Mouse (Mus musculus) right cerebral cortex, postnatal 25 days (tissue): ENCODE measurements around the gene Tep1.
"Not testable (repeated sequence)": the region's sequence is repeated elsewhere in the genome, so short reads cannot be mapped to it uniquely, and the experiment has no call there.

Experiments
- DNase-seq: peaks from one replicate; pipeline ENCODE4 v3.0.0; 2022

The Tep1 gene

DNA sequence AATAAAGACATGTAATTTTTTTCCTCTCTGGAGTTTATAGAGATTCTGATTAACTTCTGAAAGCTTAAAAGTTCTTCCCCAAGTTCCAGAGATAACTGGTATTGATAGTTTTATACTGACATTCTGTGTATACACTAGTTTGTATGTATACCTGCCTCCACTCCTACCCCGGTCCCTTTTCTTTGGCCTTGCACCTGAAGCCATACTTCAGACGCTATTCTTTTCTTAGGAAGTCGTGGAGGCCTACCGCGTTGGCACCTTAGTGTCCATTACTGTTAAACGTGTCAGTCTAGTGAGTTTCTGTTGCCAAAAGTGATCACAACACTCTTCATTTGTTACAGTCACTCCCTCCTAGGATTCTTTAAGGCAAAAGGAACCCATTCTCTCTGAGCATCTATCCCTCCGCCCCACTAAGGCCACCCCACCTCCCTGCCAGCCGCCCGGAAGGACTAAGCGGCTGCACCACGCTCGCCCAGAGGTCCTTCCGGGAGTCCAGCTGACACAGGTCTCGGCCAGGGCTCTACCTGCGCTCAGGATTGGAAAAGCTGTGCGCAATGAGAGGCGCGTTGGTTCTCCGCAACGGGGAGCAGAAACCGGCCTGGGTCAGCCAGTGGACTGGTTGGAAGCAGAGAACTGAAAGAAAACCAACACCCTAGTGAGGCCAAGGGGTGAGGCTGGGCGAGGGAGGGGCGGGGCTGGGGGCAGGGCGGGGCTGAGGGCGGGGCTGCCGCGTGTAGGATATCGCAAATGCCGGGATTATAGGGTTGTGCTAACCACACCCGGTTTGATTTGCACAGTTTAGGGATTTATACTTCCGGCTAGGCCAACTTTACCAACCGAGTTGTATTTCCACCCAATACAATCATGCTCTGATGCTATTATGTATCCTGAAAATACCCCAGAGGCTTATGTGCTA lies at the start of gene Tep1:
Gene Tep1 (minus strand): TSS at position 672 of the 916 bp plus-strand sequence.
- peak; percentile 58 for DNase-seq

DNA sequence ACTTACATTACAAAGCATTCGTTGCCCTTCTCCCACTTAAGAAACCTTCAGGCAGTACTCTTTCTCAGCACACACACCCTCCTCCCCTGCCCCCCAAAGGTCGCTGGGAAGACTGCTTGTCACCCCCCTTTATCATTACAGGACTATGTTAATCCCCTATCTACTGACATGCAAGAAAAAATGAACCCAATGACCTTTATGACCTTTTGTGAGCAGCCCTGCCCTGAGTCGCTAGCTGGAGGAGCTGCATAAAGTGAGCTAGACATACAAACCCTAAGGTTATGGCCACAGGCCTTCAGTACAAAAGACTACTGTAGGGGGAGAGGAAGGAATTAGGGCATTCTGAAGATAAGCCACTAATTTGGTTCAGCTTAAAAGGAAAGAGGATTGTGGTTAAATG lies 41.0 kb upstream of the Tep1 start:
- DNase-seq, result no peak

DNA sequence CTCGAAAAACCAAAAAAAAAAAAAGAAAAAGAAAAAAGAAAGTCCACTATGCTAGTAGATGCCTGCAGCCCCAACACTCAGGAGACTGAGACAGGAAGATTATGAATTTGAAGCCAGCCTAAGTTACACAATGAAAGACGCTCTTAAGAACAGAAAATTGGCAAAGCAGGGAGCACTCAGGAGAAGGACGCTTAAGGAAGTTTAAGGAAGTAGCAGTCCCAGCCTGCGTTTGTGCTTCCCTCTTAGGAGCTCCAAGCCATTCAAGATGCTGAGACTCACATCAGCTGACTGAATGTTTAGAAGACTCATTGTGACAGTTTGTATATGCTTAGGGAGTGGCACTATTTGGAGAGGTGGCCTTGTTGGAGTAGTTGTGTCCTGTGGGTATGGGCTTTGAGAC lies 37.8 kb upstream of the Tep1 start:
- DNase-seq, result no peak

- DNase-seq, result not testable (repeated sequence)
Observed at GRCm38 (mm10) chr14:50905327-50905726, 35.0 kb upstream of the Tep1 start.

GRCm38 (mm10) chr14:50904828-50905129 lies 34.4 kb upstream of the Tep1 start:
- no peak for DNase-seq

- DNase-seq, result no peak
Observed at GRCm38 (mm10) chr14:50903973-50904827, 33.8 kb upstream of the Tep1 start.

- DNase-seq, result not testable (repeated sequence)
Observed at GRCm38 (mm10) chr14:50897992-50898391, 27.6 kb upstream of the Tep1 start.

DNA sequence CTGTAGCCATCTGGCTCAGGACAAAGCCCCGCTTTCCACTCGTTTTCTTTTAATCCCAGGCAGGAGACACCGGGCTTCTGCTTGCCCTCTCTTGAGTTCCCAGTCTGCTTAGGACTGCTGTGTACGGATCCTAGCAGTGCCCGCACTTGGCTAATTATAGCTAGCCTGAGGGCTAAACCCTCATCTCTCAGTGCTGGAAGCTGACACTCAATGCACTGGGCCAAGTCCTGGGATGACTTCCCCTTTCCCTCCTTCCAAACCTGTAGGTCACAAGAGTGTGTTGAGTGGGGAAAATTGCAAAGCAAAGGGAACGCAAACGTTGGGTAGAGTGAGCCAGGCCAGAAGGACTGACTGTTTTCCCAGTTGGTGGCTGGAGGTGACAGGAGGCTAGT lies 27.0 kb upstream of the Tep1 start, which contains the start of gene Klhl33:
Gene Klhl33 (minus strand): TSS at position 134 of the 392 bp plus-strand sequence.
- DNase-seq, result no peak

- DNase-seq, result peak; percentile 50
Observed at GRCm38 (mm10) chr14:50896747-50897373, 26.5 kb upstream of the Tep1 start.

DNA sequence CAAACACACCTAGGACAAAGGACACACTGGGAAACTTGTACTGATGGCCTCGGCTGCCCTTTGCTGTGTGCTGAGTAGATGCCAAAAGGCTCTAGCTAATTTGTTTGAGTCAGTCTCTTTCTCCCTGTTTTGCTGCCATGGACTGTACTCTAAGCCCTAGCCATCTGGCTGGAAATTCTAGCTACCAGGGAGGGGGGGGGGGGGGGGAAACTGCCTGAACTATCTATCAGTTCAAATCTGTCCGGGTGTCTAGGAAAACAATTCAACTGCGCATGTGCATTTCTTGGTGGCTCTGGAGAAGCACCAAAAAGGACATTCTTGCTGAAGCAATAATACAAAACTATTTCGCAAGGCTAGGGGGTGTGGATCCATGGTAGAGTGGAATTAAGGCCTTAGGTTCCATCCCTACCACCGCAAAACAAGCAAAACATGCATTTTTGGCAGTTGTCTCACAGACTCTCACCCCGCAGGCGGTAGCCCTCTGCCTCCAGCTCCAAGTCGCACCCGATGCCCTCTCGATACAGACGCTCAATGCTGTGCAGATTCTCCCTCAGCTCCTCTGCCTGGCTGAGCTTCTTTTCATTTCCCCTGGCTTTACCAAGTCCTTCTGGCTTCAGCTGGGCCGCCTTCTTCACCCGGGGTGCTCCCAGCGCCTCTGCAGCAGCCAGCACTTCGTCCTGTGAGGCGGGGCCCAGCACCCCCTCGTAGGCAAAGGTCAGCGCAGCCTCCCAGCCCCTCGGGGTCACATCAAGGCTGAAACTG lies 25.8 kb upstream of the Tep1 start:
- peak; percentile 41 for DNase-seq

GRCm38 (mm10) chr14:50895407-50895806 lies 25.0 kb upstream of the Tep1 start:
- no peak for DNase-seq

DNA sequence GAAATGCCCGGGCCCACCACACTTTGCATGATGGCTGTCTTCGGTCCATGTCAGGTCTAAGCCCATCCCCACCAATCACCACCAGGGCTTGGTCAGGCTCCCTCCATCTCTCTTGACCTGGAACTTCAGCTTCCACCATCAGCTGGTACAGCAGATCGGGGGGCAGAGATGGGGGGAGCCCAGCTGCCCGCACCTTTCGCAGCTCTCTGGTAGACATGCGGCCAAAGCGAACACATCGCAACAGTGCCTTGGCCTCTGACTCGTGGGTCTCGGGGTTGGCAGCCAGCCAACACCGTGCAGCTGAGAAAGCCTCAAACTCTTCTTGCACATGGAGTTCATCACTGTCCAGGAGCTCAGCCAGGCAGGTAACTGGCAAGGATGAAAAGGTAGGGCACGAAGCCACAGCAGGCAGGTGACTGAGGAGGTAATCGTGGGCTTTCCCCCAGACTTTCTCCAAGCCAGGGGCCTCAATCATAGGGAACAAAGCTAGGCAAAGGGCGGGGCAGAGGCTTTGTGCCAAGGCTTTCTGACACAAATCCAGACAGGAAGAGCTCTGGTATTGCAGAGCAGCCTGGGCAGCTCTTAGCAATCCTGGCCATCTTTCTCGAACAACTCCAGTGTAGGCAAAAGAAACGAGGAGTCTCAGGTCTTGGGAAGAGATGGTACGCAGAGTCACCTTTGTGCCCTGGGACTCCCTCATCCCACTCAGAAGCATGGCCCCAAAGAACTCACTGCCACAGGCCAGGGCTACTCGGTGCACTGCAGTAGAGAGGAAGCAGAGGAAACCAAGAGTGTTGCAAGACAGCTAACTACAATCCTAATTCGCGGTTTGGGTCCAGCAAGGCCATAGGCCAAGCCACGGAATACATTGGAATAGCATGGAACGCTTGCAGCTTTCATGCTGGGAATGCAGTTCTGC lies 22.4 kb upstream of the Tep1 start:
- no peak for DNase-seq

GRCm38 (mm10) chr14:50892091-50892490 lies 21.7 kb upstream of the Tep1 start:
- no peak for DNase-seq

GRCm38 (mm10) chr14:50891621-50892020 lies 21.3 kb upstream of the Tep1 start:
- no peak for DNase-seq

GRCm38 (mm10) chr14:50876236-50876950 lies 6.0 kb upstream of the Tep1 start:
- no peak for DNase-seq

DNA sequence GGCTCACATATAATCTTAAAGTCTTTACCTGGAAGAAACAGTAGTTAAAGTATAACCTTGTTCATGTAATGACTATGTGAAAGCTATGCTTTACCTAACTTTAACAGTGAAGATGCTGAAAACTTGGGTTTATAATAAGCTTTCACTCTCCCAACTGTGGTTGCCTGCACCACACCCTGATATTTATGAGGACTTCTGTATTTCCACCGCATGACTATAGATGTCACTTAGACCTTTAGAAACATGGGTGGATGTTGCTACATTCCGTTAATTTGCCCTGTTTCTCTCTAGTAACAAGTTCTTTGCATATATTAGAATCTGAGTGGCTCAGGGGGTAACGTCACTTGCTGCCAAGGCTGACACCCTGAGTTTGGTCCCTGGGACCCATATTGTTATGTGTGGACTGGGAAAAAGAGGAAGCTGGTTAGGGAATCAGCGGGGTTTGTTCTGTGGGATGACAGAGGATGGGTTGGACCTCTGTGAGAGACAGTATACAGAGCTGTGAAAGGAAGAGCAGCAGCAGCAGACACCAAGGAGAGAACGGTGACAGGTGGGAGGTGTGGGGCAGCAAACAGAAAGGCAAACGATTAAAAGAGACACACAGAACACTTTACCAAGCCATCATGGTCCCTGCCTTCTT lies 5.4 kb upstream of the Tep1 start:
- no peak for DNase-seq

DNA sequence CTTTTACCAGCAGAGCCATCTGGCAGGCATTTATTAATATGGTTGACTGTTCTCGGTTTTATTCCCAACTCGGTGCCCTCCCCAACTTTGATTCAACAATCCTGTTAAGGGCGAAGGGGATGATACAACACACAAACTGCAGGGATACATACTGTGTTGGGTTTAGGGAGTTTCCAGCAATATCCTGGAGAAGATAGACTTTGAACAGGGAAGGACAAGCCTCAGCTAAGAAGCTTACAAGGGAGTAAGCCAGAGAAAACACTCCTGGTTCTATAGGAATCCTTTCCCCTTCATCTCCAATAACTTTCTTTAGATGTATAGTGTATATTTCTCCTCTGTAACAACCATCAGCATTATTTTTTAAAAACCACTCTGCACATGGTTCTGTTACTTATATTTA lies 4.8 kb upstream of the Tep1 start:
- DNase-seq, result no peak

DNA sequence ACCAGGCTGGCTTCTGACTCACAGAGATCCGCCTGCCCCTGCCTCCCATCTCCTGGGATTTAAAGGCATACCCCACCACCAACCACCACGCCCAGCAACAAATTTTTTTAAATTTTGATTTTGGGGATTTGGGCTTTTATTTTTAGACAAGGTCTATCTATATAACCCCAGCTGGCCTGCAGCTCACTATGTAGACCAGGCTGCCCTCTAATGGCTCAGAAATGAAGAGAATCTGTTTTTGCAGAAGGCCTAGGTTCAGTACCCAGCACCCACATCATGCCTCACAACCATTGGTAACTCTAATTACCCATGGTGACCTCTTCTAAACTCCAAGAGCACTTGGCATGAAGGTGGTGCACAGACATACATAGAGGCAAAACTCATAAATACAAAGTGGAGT lies 924 bp upstream of the Tep1 start:
- DNase-seq, result no peak

GRCm38 (mm10) chr14:50870805-50871143 lies 414 bp upstream of the Tep1 start:
- DNase-seq, result no peak

GRCm38 (mm10) chr14:50868656-50869055 lies 1.7 kb downstream of the Tep1 start:
- DNase-seq, result no peak
